ENCODE assay signal across 23 mouse cellular contexts in genomic region chr12:71623271-71623670, GRCm38 (mm10).
DNase-seq lines count a peak whose midpoint lies in the region; ATAC-seq and TF ChIP-seq lines count a peak whose summit lies in the region.
"Had no signal": no experiment of that assay in that cellular context is flagged by ENCODE, and none has a peak within 500 bp of the region (broad histone marks: within the 10 kb centered on the region; RNA-seq: fewer than 3 reads in every experiment).

No protein-coding gene starts in this region.

- DNase-seq in frontal cortex, postnatal 14 days (ENCODE audit: low spot score in 2 of 2): no peak
- no peak for DNase-seq in kidney, adult 11 months
- peak; percentile 17 for DNase-seq in kidney, postnatal 10 days
- DNase-seq in kidney, postnatal 36 days: no peak
- DNase-seq in skeletal muscle tissue, adult 2 months (ENCODE audit: low read depth, low spot score): peak; percentile 66
- no peak for DNase-seq in forebrain, postnatal 0 days
- DNase-seq: adrenal gland, postnatal 14 days; embryo, embryonic 11 days; heart, adult 2 months; heart, postnatal 14 days had no signal

- no peaks in the 10 kb centered on the region for H3K36me3 ChIP-seq in kidney, embryonic 14.5 days (ENCODE audit: control insufficient read depth, insufficient read depth, low read length)
- H3K36me3 ChIP-seq in forebrain, postnatal 0 days (ENCODE audit: insufficient read depth): no peaks in the 10 kb centered on the region
- H3K36me3 ChIP-seq: embryonic facial prominence, embryonic 15.5 days; forebrain, embryonic 10.5 days; heart, embryonic 15.5 days; hindbrain, embryonic 13.5 days had no signal

- WGBS in kidney, embryonic 14.5 days: 61% methylated on average over 5 of the region's 5 CpGs
- WGBS in forebrain, postnatal 0 days: 93% methylated on average over 5 of the region's 5 CpGs

- no peaks in the 10 kb centered on the region for H3K27me3 ChIP-seq in kidney, embryonic 14.5 days (ENCODE audit: control insufficient read depth, insufficient read depth, low read length)
- no peaks in the 10 kb centered on the region for H3K27me3 ChIP-seq in forebrain, postnatal 0 days (ENCODE audit: insufficient read depth, low read length)
- H3K27me3 ChIP-seq: CH12.LX; embryonic facial prominence, embryonic 15.5 days; heart, embryonic 15.5 days; Patski had no signal

- ATAC-seq in frontal cortex, adult (ENCODE audit: low TSS enrichment): peak; percentile 46; the same call in 1 of the 2 replicates
- ATAC-seq in kidney, embryonic 14.5 days (ENCODE audit: low FRiP score, low TSS enrichment): no peak
- no peak for ATAC-seq in forebrain, postnatal 0 days
- ATAC-seq: activated CD4-positive, CD25-positive, alpha-beta regulatory T cell, adult 4 months; forebrain, embryonic 14.5 days; hindbrain, postnatal 0 days; Patski had no signal

- peaks cover 26% of the 10 kb centered on the region for H3K4me1 ChIP-seq in kidney, embryonic 14.5 days (ENCODE audit: control insufficient read depth, insufficient read depth, low read length)
- peaks cover 13% of the 10 kb centered on the region; the same call in 1 of the 2 replicates for H3K4me1 ChIP-seq in forebrain, postnatal 0 days (ENCODE audit: insufficient read depth)

- no peak overlapping the region for H3K4me2 ChIP-seq in kidney, embryonic 14.5 days (replicated peaks; ENCODE audit: low read depth, low read length)
- no peak overlapping the region for H3K4me2 ChIP-seq in forebrain, postnatal 0 days (ENCODE audit: low read depth)
- H3K4me2 ChIP-seq: embryonic facial prominence, embryonic 15.5 days; heart, embryonic 11.5 days; heart, embryonic 15.5 days; hindbrain, embryonic 13.5 days had no signal

- H3K9me3 ChIP-seq in kidney, embryonic 14.5 days (ENCODE audit: control insufficient read depth, low read length): no peaks in the 10 kb centered on the region
- no peaks in the 10 kb centered on the region for H3K9me3 ChIP-seq in forebrain, postnatal 0 days (ENCODE audit: low read length)
- H3K9me3 ChIP-seq: embryonic facial prominence, embryonic 15.5 days; forebrain, embryonic 10.5 days; heart, embryonic 15.5 days; hindbrain, embryonic 13.5 days had no signal

- no peak for TF ChIP-seq CTCF in forebrain, postnatal 0 days (IDR thresholded peaks at IDR 0.05; ENCODE audit: low read depth)

- H3K4me3 ChIP-seq in kidney, embryonic 14.5 days (ENCODE audit: low read length): no peak overlapping the region
- H3K4me3 ChIP-seq in forebrain, postnatal 0 days (ENCODE audit: low read depth, low read length): no peak overlapping the region
- H3K4me3 ChIP-seq: embryonic facial prominence, embryonic 15.5 days; erythroblast, embryonic 14.5 days; forebrain, embryonic 10.5 days; heart, adult 2 months; heart, embryonic 15.5 days; hindbrain, embryonic 13.5 days had no signal

- H3K9ac ChIP-seq in kidney, embryonic 14.5 days (ENCODE audit: low read depth, low read length): no peak overlapping the region
- H3K9ac ChIP-seq in forebrain, postnatal 0 days: no peak overlapping the region
- H3K9ac ChIP-seq: embryonic facial prominence, embryonic 15.5 days; heart, embryonic 15.5 days; hindbrain, embryonic 13.5 days had no signal

- peak overlapping the region; percentile 18; the same call in 1 of the 2 replicates for H3K27ac ChIP-seq in kidney, embryonic 14.5 days (ENCODE audit: low read depth, low read length)
- no peak overlapping the region for H3K27ac ChIP-seq in forebrain, postnatal 0 days (ENCODE audit: low read depth, low read length)
- H3K27ac ChIP-seq: embryonic facial prominence, embryonic 15.5 days; forebrain, embryonic 10.5 days; heart, adult 2 months; heart, embryonic 15.5 days; hindbrain, embryonic 13.5 days; hindbrain, postnatal 0 days had no signal

Comparison
In these comparisons a context has a peak if more than half of its experiments do, and no peak if none do; other contexts are left out.
1. DNase-seq: peak in kidney, postnatal 10 days (single experiment) and skeletal muscle tissue, adult 2 months (single experiment); none in frontal cortex, postnatal 14 days (0 of 2), kidney, adult 11 months (single experiment), kidney, postnatal 36 days (0 of 2) and forebrain, postnatal 0 days (single experiment).